Mouse (Mus musculus) limb, embryonic 11.5 days (tissue): ENCODE results near the gene Crtam. TPM values are rescaled to one million over a fixed set of nuclear protein-coding genes. Genes with fewer than 3 reads are reported as not detected.

Source experiments
- ATAC-seq: fragments of 200-750 bp; cut with Nextera tagmentation; 2 replicates; pipeline ENCODE4 v1.8.0; 2017; ENCODE audit warnings: low read depth; ENCODE audit not compliant: insufficient number of reproducible peaks, low FRiP score, low TSS enrichment
- DNase-seq: peaks from one replicate; pipeline ENCODE4 v3.0.0-alpha.2; 2015; ENCODE audit warnings: low spot score
- H3K27ac ChIP-seq: fragments of 300-500 bp; sonication (generic); replicated peaks from 2 replicates; pipeline ENCODE4 v1.5.1; 2014; ENCODE audit warnings: low read depth, mild to moderate bottlenecking, low read length
- H3K27me3 ChIP-seq: fragments of 300-500 bp; sonication (generic); 2 replicates; pipeline ENCODE4 v1.6.1; 2014; ENCODE audit warnings: mild to moderate bottlenecking, low read length, mixed read lengths; ENCODE audit not compliant: control insufficient read depth, insufficient read depth
- H3K36me3 ChIP-seq: fragments of 300-500 bp; sonication (generic); 2 replicates; pipeline ENCODE4 v1.6.1; 2014; ENCODE audit warnings: mild to moderate bottlenecking, low read length, moderate library complexity, mixed read lengths; ENCODE audit not compliant: control insufficient read depth, insufficient read depth
- H3K4me1 ChIP-seq: fragments of 300-500 bp; sonication (generic); 2 replicates; pipeline ENCODE4 v1.6.1; 2014; ENCODE audit warnings: low read length, mixed read lengths; ENCODE audit not compliant: control insufficient read depth, insufficient read depth
- H3K4me2 ChIP-seq: fragments of 300-500 bp; sonication (generic); 2 replicates; pipeline ENCODE4 v1.6.1; 2014; ENCODE audit warnings: low read depth, mild to moderate bottlenecking, moderate library complexity; ENCODE audit not compliant: severe bottlenecking
- H3K4me3 ChIP-seq: fragments of 300-500 bp; sonication (generic); 2 replicates; pipeline ENCODE4 v1.5.1; 2014; ENCODE audit warnings: low read depth, low read length
- H3K9ac ChIP-seq: fragments of 300-500 bp; sonication (generic); 2 replicates; pipeline ENCODE4 v1.6.1; 2014; ENCODE audit warnings: mild to moderate bottlenecking, low read length
- H3K9me3 ChIP-seq: fragments of 300-500 bp; sonication (generic); 2 replicates; pipeline ENCODE4 v1.6.1; 2016; ENCODE audit warnings: low read length; ENCODE audit not compliant: control insufficient read depth
- WGBS: fragments of 180-500 bp; shearing (Covaris S2); extraction: QIAGEN DNeasy Blood & Tissue Kit; methylation state at CpG from one replicate; pipeline ENCODE4 v1.1.7; 2014; 5-methylcytosine and 5-hydroxymethylcytosine counted together
- polyA plus RNA-seq: library from polyadenylated mRNA; unstranded; fragments of >200 nt; fragmentation: Nextera tagmentation; extraction: Ambion mirVana; gene quantifications from 2 replicates; pipeline ENCODE4 v1.2.1, GENCODE M21; 2014

The Crtam gene
- polyA plus RNA-seq, 1 experiment from 2014 or later: 0.32 TPM

- no peaks in the 10 kb centered on the region for H3K9me3 ChIP-seq
- WGBS: 87% methylated on average over 2 of the region's 2 CpGs
These were observed 43.2 kb upstream of the Crtam start for GRCm38 (mm10) chr9:41047654-41048053.

GRCm38 (mm10) chr9:41044626-41045025 is 40.2 kb upstream of the Crtam start:
- no peak overlapping the region for H3K9ac ChIP-seq
- no peak overlapping the region for H3K4me3 ChIP-seq
- no peaks in the 10 kb centered on the region for H3K27me3 ChIP-seq
- no peak overlapping the region for H3K4me2 ChIP-seq
- no peaks in the 10 kb centered on the region for H3K4me1 ChIP-seq
- WGBS: 25% methylated on average over 3 of the region's 3 CpGs
- H3K27ac ChIP-seq: no peak overlapping the region
- ATAC-seq (no peak), DNase-seq (peak; percentile 90)
- no peaks in the 10 kb centered on the region for H3K9me3 ChIP-seq
- H3K36me3 ChIP-seq: no peaks in the 10 kb centered on the region

More at GRCm38 (mm10) chr9:41047654-41048053, 43.2 kb upstream of the Crtam start:
- ATAC-seq (no peak), DNase-seq (no peak)
- no peak overlapping the region for H3K9ac ChIP-seq
- no peak overlapping the region for H3K27ac ChIP-seq
- H3K4me3 ChIP-seq: no peak overlapping the region
- H3K27me3 ChIP-seq: no peaks in the 10 kb centered on the region
- H3K36me3 ChIP-seq: no peaks in the 10 kb centered on the region
- H3K4me2 ChIP-seq: no peak overlapping the region
- no peaks in the 10 kb centered on the region for H3K4me1 ChIP-seq

GRCm38 (mm10) chr9:41043641-41044040 is 39.2 kb upstream of the Crtam start:
- Histone ChIP-seq H3K27me3 (no peaks in the 10 kb centered on the region), H3K27ac (no peak overlapping the region), H3K9ac (no peak overlapping the region), H3K9me3 (no peaks in the 10 kb centered on the region), H3K4me2 (no peak overlapping the region), H3K36me3 (no peaks in the 10 kb centered on the region), H3K4me3 (no peak overlapping the region), H3K4me1 (no peaks in the 10 kb centered on the region)
- 90% methylated on average over 5 of the region's 5 CpGs for WGBS
- no peak for DNase-seq
- ATAC-seq: no peak

GRCm38 (mm10) chr9:41041404-41041803 is 37.0 kb upstream of the Crtam start:
- H3K27me3 ChIP-seq: no peaks in the 10 kb centered on the region
- H3K27ac ChIP-seq: no peak overlapping the region
- no peak overlapping the region for H3K9ac ChIP-seq
- WGBS: 67% methylated on average over 3 of the region's 3 CpGs
- ATAC-seq: no peak
- H3K4me3 ChIP-seq: no peak overlapping the region
- no peaks in the 10 kb centered on the region for H3K9me3 ChIP-seq
- H3K4me2 ChIP-seq: no peak overlapping the region
- DNase-seq: no peak
- no peaks in the 10 kb centered on the region for H3K36me3 ChIP-seq
- H3K4me1 ChIP-seq: no peaks in the 10 kb centered on the region

DNA sequence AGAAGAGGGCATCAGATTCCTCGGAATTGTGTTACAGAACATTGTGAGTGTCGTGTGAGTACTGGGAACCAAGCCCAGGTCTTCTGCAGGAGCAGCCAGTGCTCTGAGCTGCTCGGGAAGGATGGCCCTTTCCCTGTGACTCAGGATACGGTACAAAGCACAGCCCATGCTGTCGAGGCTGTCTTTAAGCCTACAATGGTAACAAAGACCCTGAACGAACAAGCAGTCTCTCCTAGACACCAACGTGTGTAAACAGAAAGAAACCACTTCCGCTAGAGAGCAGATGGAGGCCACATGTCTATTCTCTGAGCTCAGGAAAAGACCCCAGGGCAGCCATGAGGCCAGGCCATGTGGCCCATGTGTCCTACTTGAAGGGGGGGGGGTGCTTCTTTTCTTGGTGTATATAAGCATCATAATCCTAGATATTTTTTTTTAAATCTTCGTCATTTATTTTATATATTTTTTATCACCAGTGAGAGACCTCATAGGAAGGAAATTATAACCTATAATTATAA is 33.8 kb upstream of the Crtam start:
- WGBS: 59% methylated on average over 9 of the region's 9 CpGs
- Histone ChIP-seq H3K4me2 (no peak overlapping the region), H3K27me3 (no peaks in the 10 kb centered on the region), H3K4me1 (no peaks in the 10 kb centered on the region), H3K9ac (no peak overlapping the region), H3K9me3 (no peaks in the 10 kb centered on the region), H3K4me3 (no peak overlapping the region), H3K27ac (peak overlapping the region; percentile 22; the same call in 1 of the 2 replicates), H3K36me3 (no peaks in the 10 kb centered on the region)
- peak; percentile 47 for DNase-seq
- ATAC-seq: no peak

DNA sequence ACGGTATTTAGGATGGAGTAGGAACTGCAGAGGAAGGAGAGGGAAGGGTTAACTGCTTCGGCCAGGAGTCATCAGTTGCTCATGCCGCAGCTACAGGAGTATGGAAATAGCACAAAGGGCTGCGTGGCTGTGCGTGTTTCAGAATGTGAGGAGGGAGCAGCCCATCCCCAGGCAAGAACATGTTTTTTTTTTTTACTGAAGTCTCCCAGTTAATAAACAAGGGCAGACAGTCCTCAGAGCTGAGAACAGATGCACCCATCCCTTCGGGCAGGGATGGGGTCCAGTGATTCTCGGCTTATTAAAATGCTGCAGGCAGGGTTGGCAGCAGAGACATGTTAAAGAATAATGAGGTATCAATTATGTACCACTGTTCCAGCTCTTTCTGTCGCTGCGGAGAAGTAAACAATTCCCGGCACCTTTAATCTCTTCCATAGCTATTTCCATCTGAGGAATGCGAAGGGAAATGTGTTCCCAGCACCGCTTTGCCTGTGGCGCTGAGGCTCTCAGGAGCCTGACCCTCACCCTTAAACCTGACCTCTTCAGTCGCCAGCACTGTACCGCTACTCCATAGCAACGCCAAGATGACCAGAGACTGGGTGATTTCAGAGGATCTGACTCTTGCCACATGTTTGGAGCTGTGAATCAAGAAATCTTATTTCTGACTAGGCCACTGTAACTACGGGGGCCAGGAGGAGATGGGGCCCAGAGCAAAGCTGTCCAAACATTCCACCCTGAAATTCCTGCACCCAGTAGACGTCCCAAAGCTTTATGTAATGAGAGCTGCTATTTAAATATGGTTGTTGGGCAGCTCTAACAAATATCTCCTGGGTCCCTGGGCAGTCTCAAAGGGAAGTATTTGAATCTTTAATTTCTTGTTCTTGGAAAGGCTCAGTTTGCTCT is 27.4 kb upstream of the Crtam start:
- H3K36me3 ChIP-seq: no peaks in the 10 kb centered on the region
- peaks cover 6% of the 10 kb centered on the region; the same call in 1 of the 2 replicates for H3K4me1 ChIP-seq
- DNase-seq: no peak
- no peaks in the 10 kb centered on the region for H3K27me3 ChIP-seq
- WGBS: 48% methylated on average over 18 of the region's 18 CpGs
- no peaks in the 10 kb centered on the region for H3K9me3 ChIP-seq
- no peak overlapping the region for H3K4me3 ChIP-seq
- no peak for ATAC-seq
- H3K9ac ChIP-seq: no peak overlapping the region
- H3K4me2 ChIP-seq: no peak overlapping the region
- H3K27ac ChIP-seq: no peak overlapping the region; the same call in 1 of the 2 replicates

DNA sequence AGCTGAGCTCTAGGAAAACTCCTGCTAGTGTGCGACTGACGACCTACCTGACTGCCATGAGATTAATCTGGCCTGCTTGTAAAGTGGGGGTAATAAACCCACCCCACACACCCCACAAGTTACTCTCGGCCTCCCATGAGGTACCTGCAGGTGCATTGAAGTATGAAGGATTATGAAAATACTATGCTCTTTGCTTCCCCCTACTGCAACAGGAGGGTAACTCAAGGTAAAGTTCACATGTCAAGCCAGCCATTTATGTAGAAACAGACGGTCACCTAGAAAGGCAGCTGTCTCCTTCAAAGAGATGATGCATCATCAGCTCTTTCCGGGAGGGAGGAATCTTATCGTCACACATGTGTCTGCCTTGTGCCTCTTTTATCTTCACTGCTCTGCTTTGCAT is 25.4 kb upstream of the Crtam start:
- Histone ChIP-seq H3K4me3 (no peak overlapping the region), H3K27me3 (no peaks in the 10 kb centered on the region), H3K9ac (no peak overlapping the region), H3K9me3 (no peaks in the 10 kb centered on the region), H3K27ac (no peak overlapping the region), H3K4me1 (peaks cover 6% of the 10 kb centered on the region; the same call in 1 of the 2 replicates), H3K36me3 (no peaks in the 10 kb centered on the region), H3K4me2 (no peak overlapping the region)
- DNase-seq: no peak
- ATAC-seq: no peak
- WGBS: 73% methylated on average over 6 of the region's 6 CpGs

GRCm38 (mm10) chr9:41028470-41028869 is 24.0 kb upstream of the Crtam start:
- Histone ChIP-seq H3K4me2 (no peak overlapping the region), H3K27ac (no peak overlapping the region), H3K4me1 (peaks cover 6% of the 10 kb centered on the region; the same call in 1 of the 2 replicates), H3K36me3 (no peaks in the 10 kb centered on the region), H3K4me3 (no peak overlapping the region), H3K9ac (no peak overlapping the region), H3K27me3 (no peaks in the 10 kb centered on the region), H3K9me3 (no peaks in the 10 kb centered on the region)
- no peak for ATAC-seq
- peak; percentile 70 for DNase-seq
- 53% methylated on average over 5 of the region's 5 CpGs for WGBS
